Mouse (Mus musculus) spleen, adult 2 months (tissue): ENCODE results near the gene Vangl1.

Experiments used
- CTCF ChIP-seq: fragments of 200-500 bp; IDR thresholded peaks from 2 replicates; pipeline ENCODE4 v1.5.1; 2011; ENCODE audit warnings: mild to moderate bottlenecking, inconsistent platforms; ENCODE audit not compliant: insufficient read depth, insufficient read length, insufficient replicate concordance; ENCODE audit errors: extremely low read depth
- POLR2A ChIP-seq: fragments of 200-500 bp; IDR thresholded peaks from 2 replicates; pipeline ENCODE4 v1.6.1; 2011; ENCODE audit warnings: low read depth, low read length, inconsistent platforms

- TF ChIP-seq POLR2A = no peak
- TF ChIP-seq CTCF = no peak
These were observed 35.1 kb downstream of the Vangl1 start for GRCm38 (mm10) chr3:102169197-102169905.
